Mouse (Mus musculus) thymus, adult 2 months (tissue): ENCODE data around the gene Olfml2a.

Experiments used
- CTCF ChIP-seq: fragments of 200-500 bp; IDR thresholded peaks from 2 replicates; pipeline ENCODE4 v1.5.1; 2012; ENCODE audit warnings: mild to moderate bottlenecking, control low read depth, low read length, moderate library complexity, borderline replicate concordance; ENCODE audit not compliant: control insufficient read depth, poor library complexity, insufficient read depth; ENCODE audit errors: extremely low read depth
- POLR2A ChIP-seq: fragments of 200-500 bp; IDR thresholded peaks from 2 replicates; pipeline ENCODE4 v1.6.1; 2012; ENCODE audit warnings: mild to moderate bottlenecking, low read length, control low read depth, moderate library complexity; ENCODE audit not compliant: control insufficient read depth, poor library complexity, insufficient read depth; ENCODE audit errors: extremely low read depth

- no peak for TF ChIP-seq CTCF
- no peak for TF ChIP-seq POLR2A
These were observed 10.1 kb downstream of the Olfml2a start for GRCm38 (mm10) chr2:38941898-38942297.
